Mouse (Mus musculus) layer of hippocampus, postnatal 25 days (tissue): ENCODE data around the gene Kdm4c. TPM values are rescaled to one million over a fixed set of nuclear protein-coding genes. Genes with fewer than 3 reads are reported as not detected.
"Not testable (repeated sequence)": the region's sequence is repeated elsewhere in the genome, so short reads cannot be mapped to it uniquely, and the experiment has no call there.

Experiments used
- DNase-seq, 2 experiments: peaks; one replicate each; pipeline ENCODE4 v3.0.0; 2022; ENCODE audit warnings: mixed read lengths in 2 of 2, low spot score in 1 of 2; ENCODE audit errors: extremely low spot score in 1 of 2
- total RNA-seq, 2 experiments: library from RNA; stranded (reverse); gene quantifications; 2 replicates each; pipeline ENCODE4 v1.2.3; 2021

Kdm4c gene
- total RNA-seq, 2 experiments from 2014 or later: 23.6 to 26.1 TPM

DNA sequence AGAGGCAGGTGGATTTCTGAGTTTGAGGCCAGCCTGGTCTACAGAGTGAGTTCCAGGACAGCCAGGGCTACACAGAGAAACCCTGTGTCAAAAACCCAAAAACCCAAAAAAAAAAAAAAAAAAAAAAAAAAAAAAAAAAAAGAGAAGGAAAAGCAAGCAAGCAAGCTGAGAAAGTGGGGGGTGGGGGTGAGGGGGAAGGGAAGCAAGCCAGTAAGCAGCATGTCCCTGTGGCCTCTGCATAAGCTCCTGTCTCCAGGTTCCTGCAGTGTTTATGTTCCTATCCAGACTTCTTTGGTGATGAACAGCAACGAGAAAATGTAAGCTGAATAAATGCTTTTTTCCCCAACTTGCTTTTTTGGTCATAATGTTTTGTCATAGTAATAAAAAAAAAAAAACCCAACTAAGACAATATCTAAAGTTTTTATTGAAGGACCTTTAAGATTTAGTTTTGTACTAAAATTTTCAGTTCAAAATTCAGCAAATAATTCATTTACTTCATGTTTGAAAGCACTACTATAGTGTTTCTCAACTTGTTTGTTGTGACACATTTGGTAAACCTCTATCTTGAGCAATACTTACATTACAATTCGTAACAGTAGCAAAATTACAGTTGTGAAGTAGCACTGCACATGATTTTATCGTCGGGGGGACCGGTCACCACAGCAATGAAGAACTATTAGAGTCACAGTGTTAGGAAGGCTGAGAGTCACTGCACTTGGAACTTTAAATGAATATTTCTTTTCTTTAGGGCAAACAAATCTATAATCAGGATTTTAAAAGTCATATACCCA is 63.2 kb downstream of the Kdm4c start:
- no peak for DNase-seq

DNA sequence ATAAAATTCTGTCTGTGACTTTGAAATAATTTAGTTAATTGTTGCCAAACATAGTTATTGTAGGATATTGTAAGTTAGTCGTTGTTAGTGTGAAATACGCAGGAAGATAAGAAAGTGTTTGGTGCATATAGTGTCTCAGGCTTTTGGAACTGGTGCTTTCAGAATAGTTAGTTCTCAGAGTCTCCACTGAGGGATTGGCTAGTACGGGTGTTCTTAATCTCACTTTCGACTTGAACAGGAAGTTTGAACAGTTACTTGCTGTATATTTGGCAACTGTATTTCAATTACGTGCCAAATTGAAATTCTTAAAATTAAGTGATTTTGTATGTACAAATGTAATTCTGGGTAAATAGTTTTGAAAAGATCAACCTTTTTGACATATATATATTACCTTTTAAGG is 68.8 kb downstream of the Kdm4c start:
- DNase-seq: no peak

DNA sequence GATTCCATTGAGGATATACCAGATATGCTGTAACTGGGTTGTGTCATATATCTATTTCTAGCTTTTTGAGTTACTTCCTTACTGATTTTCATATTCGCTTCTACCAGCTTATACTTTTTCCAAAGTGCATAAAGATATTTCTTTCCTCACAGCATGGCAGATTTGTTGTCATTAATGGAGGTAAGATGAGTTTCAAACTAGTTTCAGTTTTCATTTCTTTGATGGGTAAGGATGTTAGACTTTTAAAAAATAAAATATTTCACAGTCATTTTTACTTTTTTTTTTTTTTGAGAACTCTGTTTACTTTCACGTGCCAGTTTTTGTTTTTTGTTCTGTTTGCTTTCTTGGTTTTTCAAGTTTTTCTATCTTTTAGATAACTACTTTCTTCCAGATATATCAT is 70.6 kb downstream of the Kdm4c start:
- no peak for DNase-seq

DNA sequence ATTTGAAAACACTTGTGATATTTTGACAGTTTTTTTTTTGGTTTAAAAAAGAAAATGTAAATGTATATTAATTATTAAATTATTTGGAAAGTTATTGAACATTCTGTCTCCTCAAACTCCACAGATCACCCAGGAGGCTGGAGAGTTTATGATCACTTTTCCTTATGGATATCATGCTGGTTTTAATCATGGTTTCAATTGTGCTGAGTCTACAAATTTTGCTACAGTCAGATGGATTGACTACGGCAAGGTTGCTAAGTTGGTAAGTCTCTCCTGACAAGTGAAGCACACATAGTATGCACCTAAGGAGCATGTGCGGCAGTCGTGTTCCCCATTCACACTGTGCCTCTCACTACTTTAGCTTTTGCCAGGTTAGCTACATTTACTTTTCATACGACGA is 73.1 kb downstream of the Kdm4c start:
- no peak for DNase-seq

DNA sequence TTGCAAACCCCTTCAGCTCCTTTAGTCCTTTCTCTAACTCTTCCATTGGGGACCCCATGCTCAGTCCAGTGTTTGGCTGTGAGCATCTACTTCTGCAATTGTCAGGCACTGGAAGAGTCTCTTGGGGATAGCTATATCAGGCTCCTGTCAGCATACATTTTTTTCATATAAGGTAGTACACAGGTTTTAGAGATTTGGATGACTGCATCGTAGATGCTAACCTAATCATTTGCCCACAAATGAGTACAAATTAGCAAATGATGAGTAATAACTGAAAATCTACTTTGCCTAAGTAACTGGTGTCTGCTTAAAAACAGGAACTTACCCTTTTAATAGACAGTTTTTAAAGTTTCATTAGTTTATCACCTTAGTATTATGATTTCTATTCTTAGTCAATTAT is 77.0 kb downstream of the Kdm4c start:
- no peak for DNase-seq

DNA sequence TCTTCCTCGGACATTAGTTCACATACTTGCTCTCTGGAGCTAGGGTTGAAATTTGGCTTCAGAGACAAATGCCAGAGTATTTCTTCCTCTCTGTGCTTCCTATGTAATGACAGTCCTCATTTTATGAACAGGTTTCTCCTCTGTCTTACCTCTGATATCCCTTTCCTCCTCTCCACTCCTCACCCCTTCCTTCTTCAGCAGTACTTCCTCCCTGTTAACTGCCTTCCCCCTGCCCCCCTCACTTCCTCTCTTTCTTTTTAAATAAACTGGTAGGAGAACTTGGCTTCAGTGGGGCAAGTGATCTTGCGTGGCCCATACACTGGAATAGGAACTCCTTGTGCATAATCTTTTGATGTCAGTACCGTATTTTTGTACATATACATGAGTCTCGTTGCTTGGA is 115.2 kb downstream of the Kdm4c start:
- no peak for DNase-seq

DNA sequence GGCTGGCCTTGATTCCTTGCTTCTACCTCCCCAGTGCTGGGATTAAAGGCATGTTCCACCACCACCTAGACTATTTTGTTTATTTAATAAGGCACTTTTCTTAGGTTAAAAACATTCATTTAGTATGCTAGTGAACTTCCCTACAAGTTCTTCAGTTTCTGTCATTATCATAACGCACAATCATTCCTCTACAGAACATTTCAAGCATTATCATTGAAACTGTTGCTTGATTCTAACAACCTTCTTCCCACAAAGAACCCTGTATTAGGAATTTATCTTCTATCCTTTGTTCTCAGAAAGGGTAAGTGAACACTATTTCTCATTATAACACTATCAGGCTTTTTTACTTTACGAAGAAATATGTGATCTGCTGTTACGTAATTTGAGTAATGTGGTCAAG is 118.0 kb downstream of the Kdm4c start:
- no peak for DNase-seq

DNA sequence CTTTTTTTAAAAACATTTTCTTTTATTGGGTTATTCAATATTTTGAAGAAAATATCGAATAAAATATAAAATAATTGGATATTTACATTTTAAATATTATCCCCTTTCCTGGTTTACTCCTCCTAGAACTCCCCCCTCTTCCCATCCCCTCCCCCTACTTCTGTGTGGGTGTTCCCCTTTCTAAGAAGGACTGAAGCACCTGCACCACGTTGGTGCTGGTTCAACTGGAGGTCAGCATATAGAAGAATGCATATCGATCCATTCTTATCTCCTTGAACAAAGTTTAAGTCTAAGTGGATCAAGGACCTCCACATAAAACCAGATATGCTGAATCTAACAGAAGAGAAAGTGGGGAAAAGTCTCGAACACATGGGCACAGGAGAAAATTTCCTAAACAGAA is 144.3 kb downstream of the Kdm4c start:
- DNase-seq: no peak

DNA sequence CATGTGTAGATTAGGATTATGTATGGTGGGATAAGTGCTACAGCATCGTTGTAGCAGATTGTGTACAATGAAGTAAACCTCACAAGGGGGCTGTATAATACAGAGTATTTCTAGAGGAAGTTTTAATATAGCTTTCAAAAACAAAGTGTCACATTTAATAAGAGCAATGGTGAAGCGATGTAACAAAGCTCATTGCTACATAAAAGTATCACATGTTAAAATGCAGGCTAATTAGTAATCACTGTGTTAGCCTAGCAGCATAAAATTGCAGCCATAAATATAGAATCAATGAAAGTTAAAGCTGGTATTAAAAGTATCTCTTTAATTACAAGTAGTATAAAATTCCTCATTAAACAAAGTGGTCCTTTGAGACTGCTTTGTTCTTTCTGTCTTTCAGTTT is 150.9 kb downstream of the Kdm4c start:
- no peak for DNase-seq

DNA sequence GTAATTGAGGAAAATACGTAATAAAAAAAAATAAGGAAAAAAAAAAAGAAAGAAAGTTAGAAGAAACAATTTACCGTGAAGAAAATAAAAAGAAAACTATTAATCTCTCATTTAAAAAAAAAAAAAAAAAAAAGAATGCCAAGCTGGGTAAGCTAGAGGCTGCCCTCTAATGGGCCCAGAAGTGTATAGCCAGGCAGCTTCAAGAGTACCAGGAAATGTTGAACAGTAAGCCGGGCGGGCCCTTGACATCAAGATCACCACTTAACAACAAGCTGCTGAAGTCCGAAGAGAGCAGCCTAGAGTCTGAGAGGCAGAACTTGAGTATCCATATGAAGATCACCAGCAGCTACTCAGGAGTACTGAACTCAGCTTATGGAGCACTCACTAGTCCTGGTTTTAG is 154.3 kb downstream of the Kdm4c start:
- no peak for DNase-seq

DNA sequence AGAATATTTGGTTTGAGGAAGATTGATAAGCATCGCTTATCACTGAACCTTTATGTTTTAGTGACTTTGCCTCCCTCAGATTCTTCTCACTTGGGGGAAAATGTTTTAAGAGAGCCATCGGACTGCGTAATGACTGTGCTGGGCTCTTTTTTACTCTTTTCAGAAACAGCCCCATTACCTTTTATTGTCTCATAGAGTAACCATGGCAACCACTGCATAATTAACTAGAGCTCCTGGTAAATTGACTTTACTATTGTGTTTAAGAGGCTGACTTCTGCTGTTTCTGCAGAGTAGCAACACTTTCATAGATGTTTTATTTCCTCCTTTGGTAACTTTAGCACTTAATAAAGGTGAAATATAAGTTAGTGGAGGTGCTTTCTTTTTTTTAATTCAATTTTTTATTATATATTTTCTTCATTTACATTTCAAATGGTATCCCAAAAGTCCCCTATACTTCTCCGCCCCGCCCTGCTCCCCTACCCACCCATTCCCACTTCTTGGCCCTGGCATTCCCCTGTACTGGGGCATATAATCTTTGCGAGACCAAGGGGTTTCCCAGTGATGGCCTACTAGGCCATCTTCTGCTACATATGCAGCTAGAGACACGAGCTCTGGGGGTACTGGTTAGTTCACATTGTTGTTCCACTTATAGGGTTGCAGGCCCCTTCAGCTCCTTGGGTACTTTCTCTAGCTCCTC is 159.5 kb downstream of the Kdm4c start:
- DNase-seq: not testable (repeated sequence)

DNA sequence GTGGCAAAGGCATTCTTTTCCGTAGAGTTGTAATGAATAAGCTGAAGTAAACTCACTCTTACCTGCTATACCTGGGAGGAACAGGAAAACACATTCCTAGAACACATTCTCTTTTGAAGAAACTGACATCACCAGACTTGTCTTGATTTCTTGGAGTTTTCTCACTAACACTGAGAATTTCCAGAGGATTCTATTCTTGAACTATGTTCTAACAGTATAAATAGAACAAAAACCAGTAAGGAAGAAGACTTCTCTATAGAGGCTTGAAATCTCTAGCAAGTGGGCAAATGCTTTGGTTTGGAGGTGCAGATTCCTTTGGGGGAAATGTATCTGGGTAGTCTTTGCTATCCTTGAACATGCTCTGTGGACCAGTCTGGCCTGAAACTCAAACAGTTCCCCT is 166.4 kb downstream of the Kdm4c start:
- no peak for DNase-seq

DNA sequence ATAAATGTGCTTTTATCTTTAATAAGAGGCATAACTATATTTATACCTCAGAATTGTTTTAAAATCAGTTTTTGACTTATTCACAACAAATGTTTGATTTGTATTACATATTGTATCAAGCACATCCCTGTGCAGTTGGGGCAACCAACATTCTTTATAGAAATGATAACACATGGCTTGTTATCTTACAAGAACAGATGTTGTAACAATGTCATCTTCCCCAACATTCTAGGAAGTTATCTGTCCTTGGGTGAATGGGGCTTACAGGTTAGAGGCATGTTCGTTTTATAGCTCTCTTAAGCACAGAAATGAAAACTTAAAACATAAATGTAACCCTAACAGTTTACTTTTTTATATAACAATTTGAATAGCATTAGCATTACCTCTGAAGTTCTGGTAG is 177.5 kb downstream of the Kdm4c start:
- no peak for DNase-seq

Other genes starting within 250 kb of the Kdm4c start
- gene Frmd3, start 229.1 kb upstream of the Kdm4c start, total RNA-seq: 1 to 10 TPM; 3.9 to 5.1 TPM